Mouse (Mus musculus) right cerebral cortex, postnatal 25 days (tissue): ENCODE data around the gene Cacna1d.

Source experiments
- DNase-seq: peaks from one replicate; pipeline ENCODE4 v3.0.0; 2022

The Cacna1d gene

GRCm38 (mm10) chr14:30056031-30056766 lies 435.1 kb downstream of the Cacna1d start:
- no peak for DNase-seq

- no peak for DNase-seq
These were observed 436.3 kb downstream of the Cacna1d start for GRCm38 (mm10) chr14:30054922-30055321.

- no peak for DNase-seq
These were observed 441.0 kb downstream of the Cacna1d start for GRCm38 (mm10) chr14:30050280-30050679.

- no peak for DNase-seq
These were observed 443.2 kb downstream of the Cacna1d start for GRCm38 (mm10) chr14:30048049-30048448.

- DNase-seq: no peak
These were observed 444.3 kb downstream of the Cacna1d start for GRCm38 (mm10) chr14:30046976-30047375.

GRCm38 (mm10) chr14:30045704-30046220 lies 445.5 kb downstream of the Cacna1d start:
- DNase-seq: no peak

- no peak for DNase-seq
These were observed 446.0 kb downstream of the Cacna1d start for GRCm38 (mm10) chr14:30045239-30045638.

GRCm38 (mm10) chr14:30043356-30043940 lies 447.8 kb downstream of the Cacna1d start:
- DNase-seq: no peak

- DNase-seq: no peak
These were observed 449.4 kb downstream of the Cacna1d start for GRCm38 (mm10) chr14:30041836-30042235.

GRCm38 (mm10) chr14:30039413-30039812 lies 451.8 kb downstream of the Cacna1d start:
- DNase-seq: no peak

- DNase-seq: no peak
These were observed 452.8 kb downstream of the Cacna1d start for GRCm38 (mm10) chr14:30038431-30038830.

- no peak for DNase-seq
These were observed 457.9 kb downstream of the Cacna1d start for GRCm38 (mm10) chr14:30033405-30033804.

GRCm38 (mm10) chr14:30027378-30027777 lies 463.9 kb downstream of the Cacna1d start:
- DNase-seq: no peak

- DNase-seq: no peak
These were observed 466.9 kb downstream of the Cacna1d start for GRCm38 (mm10) chr14:30024387-30024786.

- no peak for DNase-seq
These were observed 468.8 kb downstream of the Cacna1d start for GRCm38 (mm10) chr14:30022471-30022870.

GRCm38 (mm10) chr14:30019792-30020575 lies 471.3 kb downstream of the Cacna1d start:
- DNase-seq: no peak

- no peak for DNase-seq
These were observed 471.9 kb downstream of the Cacna1d start for GRCm38 (mm10) chr14:30019375-30019774.

- DNase-seq: no peak
These were observed 472.4 kb downstream of the Cacna1d start for GRCm38 (mm10) chr14:30018846-30019245.

GRCm38 (mm10) chr14:30018463-30018801 lies 472.8 kb downstream of the Cacna1d start:
- DNase-seq: no peak

GRCm38 (mm10) chr14:30017794-30018462 lies 473.3 kb downstream of the Cacna1d start:
- no peak for DNase-seq

GRCm38 (mm10) chr14:30016666-30017065 lies 474.6 kb downstream of the Cacna1d start:
- DNase-seq: no peak

GRCm38 (mm10) chr14:30015008-30015407 lies 476.2 kb downstream of the Cacna1d start:
- no peak for DNase-seq

- DNase-seq: no peak
These were observed 476.8 kb downstream of the Cacna1d start for GRCm38 (mm10) chr14:30014487-30014886.
